Mouse (Mus musculus): ENCODE results near the gene Dnah6. TPM values are rescaled to one million over a fixed set of nuclear protein-coding genes. Genes with fewer than 3 reads are reported as not detected.

The Dnah6 gene
- total RNA-seq, 2 experiments from 2014 or later: 0.05 to 0.11 TPM

Other genes with a start within 250 kb of the Dnah6 start
- 100 to 1,000 TPM; 389 to 428 TPM for gene Suclg1, start 26.7 kb upstream of the Dnah6 start, total RNA-seq (2021)
- gene 4931417E11Rik, start 248.0 kb upstream of the Dnah6 start, total RNA-seq (2021): not detected

Data from gastrocnemius, postnatal 10 days (tissue).